Mouse (Mus musculus): ENCODE measurements around the gene Rora.

Rora gene

GRCm38 (mm10) chr9:69164653-69165052 is 511.1 kb downstream of the Rora start:
- DNase-seq, result no peak

GRCm38 (mm10) chr9:69165096-69165836 is 511.7 kb downstream of the Rora start:
- no peak for DNase-seq

- no peak for DNase-seq
These were observed 520.5 kb downstream of the Rora start for GRCm38 (mm10) chr9:69174061-69174460.

GRCm38 (mm10) chr9:69174527-69175116 is 521.0 kb downstream of the Rora start:
- DNase-seq, result no peak

- DNase-seq, result no peak
These were observed 523.4 kb downstream of the Rora start for GRCm38 (mm10) chr9:69176988-69177387.

- no peak for DNase-seq
These were observed 525.6 kb downstream of the Rora start for GRCm38 (mm10) chr9:69179224-69179623.

- no peak for DNase-seq
These were observed 527.4 kb downstream of the Rora start for GRCm38 (mm10) chr9:69180961-69181360.

GRCm38 (mm10) chr9:69181411-69181810 is 527.8 kb downstream of the Rora start:
- no peak for DNase-seq

- no peak for DNase-seq
These were observed 530.3 kb downstream of the Rora start for GRCm38 (mm10) chr9:69183888-69184287.

- DNase-seq, result no peak
These were observed 537.1 kb downstream of the Rora start for GRCm38 (mm10) chr9:69190726-69191125.

GRCm38 (mm10) chr9:69192446-69192845 is 538.9 kb downstream of the Rora start:
- DNase-seq, result no peak

GRCm38 (mm10) chr9:69194638-69195605 is 541.3 kb downstream of the Rora start:
- peak in 1 of 2 experiments; percentile 20 for DNase-seq

- DNase-seq, result peak; percentile 18 to 26
These were observed 560.2 kb downstream of the Rora start for GRCm38 (mm10) chr9:69213796-69214195.

- DNase-seq, result no peak
These were observed 571.3 kb downstream of the Rora start for GRCm38 (mm10) chr9:69224841-69225240.

GRCm38 (mm10) chr9:69226424-69226823 is 572.8 kb downstream of the Rora start:
- no peak for DNase-seq

- DNase-seq, result no peak
These were observed 574.2 kb downstream of the Rora start for GRCm38 (mm10) chr9:69227806-69228205.

- no peak for DNase-seq
These were observed 576.3 kb downstream of the Rora start for GRCm38 (mm10) chr9:69229935-69230334.

- no peak for DNase-seq
These were observed 580.9 kb downstream of the Rora start for GRCm38 (mm10) chr9:69234526-69234925.

- DNase-seq, result no peak
These were observed 583.7 kb downstream of the Rora start for GRCm38 (mm10) chr9:69237316-69237715.

GRCm38 (mm10) chr9:69242538-69242937 is 589.0 kb downstream of the Rora start:
- no peak for DNase-seq

- DNase-seq, result no peak
These were observed 590.0 kb downstream of the Rora start for GRCm38 (mm10) chr9:69243626-69244025.

- no peak for DNase-seq
These were observed 592.6 kb downstream of the Rora start for GRCm38 (mm10) chr9:69246225-69246624.

- peak; percentile 34 to 54 for DNase-seq
These were observed 596.0 kb downstream of the Rora start for GRCm38 (mm10) chr9:69249586-69249985.
